Mouse (Mus musculus) embryonic facial prominence, embryonic 15.5 days (tissue): ENCODE results near the gene Tent5b. TPM values are rescaled to one million over a fixed set of nuclear protein-coding genes. Genes with fewer than 3 reads are reported as not detected.

Source experiments
- ATAC-seq: fragments of 200-750 bp; cut with Nextera tagmentation; 2 replicates; pipeline ENCODE4 v1.8.0; 2017; ENCODE audit warnings: low read depth, moderate TSS enrichment; ENCODE audit not compliant: insufficient number of reproducible peaks, low FRiP score, low TSS enrichment
- H3K27ac ChIP-seq: fragments of 300-500 bp; sonication (generic); replicated peaks from 2 replicates; pipeline ENCODE4 v1.5.1; 2015; ENCODE audit warnings: mild to moderate bottlenecking, inconsistent platforms
- H3K27me3 ChIP-seq: fragments of 300-500 bp; sonication (generic); 2 replicates; pipeline ENCODE4 v1.6.1; 2015; ENCODE audit warnings: inconsistent platforms
- H3K36me3 ChIP-seq: fragments of 300-500 bp; sonication (generic); 2 replicates; pipeline ENCODE4 v1.6.1; 2015; ENCODE audit warnings: mild to moderate bottlenecking, inconsistent platforms
- H3K4me1 ChIP-seq: fragments of 300-500 bp; sonication (generic); 2 replicates; pipeline ENCODE4 v1.6.1; 2015; ENCODE audit warnings: inconsistent platforms
- H3K4me2 ChIP-seq: fragments of 300-500 bp; sonication (generic); replicated peaks from 2 replicates; pipeline ENCODE4 v1.6.1; 2015; ENCODE audit warnings: mild to moderate bottlenecking, inconsistent platforms
- H3K4me3 ChIP-seq: fragments of 300-500 bp; sonication (generic); replicated peaks from 2 replicates; pipeline ENCODE4 v1.5.1; 2015; ENCODE audit warnings: mild to moderate bottlenecking, inconsistent platforms
- H3K9ac ChIP-seq: fragments of 300-500 bp; sonication (generic); 2 replicates; pipeline ENCODE4 v1.6.1; 2015; ENCODE audit warnings: inconsistent platforms
- H3K9me3 ChIP-seq: fragments of 300-500 bp; sonication (generic); replicated peaks from 2 replicates; pipeline ENCODE4 v1.6.1; 2016; ENCODE audit warnings: inconsistent platforms
- WGBS: fragments of 180-500 bp; shearing (Covaris S2); methylation state at CpG from one replicate; pipeline ENCODE4 v1.1.7; 2015; 5-methylcytosine and 5-hydroxymethylcytosine counted together
- polyA plus RNA-seq: library from polyadenylated mRNA; unstranded; fragments of >200 nt; fragmentation: Nextera tagmentation; extraction: Ambion mirVana; gene quantifications from 2 replicates; pipeline ENCODE4 v1.2.1, GENCODE M21; 2015

Gene Tent5b
- polyA plus RNA-seq, 1 experiment from 2014 or later = 11.2 TPM

DNA sequence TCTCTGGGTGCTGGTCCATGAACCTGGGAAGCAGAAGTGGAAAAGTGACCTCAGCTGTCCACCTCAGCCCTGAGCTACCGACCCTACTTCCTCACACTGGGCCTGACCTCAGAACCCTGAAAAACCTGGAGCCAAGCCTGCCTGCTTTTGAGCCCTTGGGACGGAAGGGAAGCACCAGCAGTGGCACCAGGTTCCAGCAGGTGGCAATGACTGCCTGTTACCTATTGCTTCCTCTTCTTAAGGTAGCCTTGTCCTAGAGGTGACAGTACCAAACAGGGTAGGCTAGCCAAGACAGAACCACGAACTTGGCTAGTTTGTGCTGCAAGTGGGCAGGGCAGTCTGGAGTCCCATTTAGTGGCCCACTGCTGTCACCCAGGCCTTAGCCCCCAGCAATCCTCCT, 52.8 kb downstream of the Tent5b start:
- Histone ChIP-seq H3K4me1 (no peaks in the 10 kb centered on the region), H3K36me3 (peaks cover 95% of the 10 kb centered on the region), H3K9ac (no peak overlapping the region), H3K27ac (no peak overlapping the region), H3K9me3 (no peaks in the 10 kb centered on the region), H3K27me3 (no peaks in the 10 kb centered on the region), H3K4me3 (no peak overlapping the region), H3K4me2 (no peak overlapping the region)
- no peak for ATAC-seq
- 85% methylated on average over 3 of the region's 3 CpGs for WGBS

DNA sequence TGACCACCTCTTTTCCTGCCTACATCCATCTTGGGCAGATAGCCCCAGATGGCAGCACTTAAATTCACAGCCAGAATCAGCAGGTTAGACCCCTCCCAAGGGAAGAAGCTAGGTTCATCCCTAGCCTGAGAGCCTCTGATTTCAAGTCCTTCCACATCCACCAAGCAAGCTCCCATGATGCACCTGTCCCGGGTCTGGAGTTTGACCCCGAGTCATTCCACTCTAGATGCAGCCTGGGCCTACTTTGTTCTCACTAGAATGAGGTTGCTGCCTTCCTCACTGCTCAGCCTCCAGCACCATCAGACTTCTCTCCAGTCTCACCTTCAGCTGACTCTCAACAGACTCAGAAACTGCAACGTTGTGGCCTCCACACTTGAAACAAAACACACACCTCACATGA, 56.1 kb downstream of the Tent5b start:
- no peak overlapping the region for H3K4me2 ChIP-seq
- no peak for ATAC-seq
- no peaks in the 10 kb centered on the region for H3K4me1 ChIP-seq
- no peaks in the 10 kb centered on the region for H3K27me3 ChIP-seq
- no peak overlapping the region for H3K9ac ChIP-seq
- WGBS = 88% methylated on average over 3 of the region's 3 CpGs
- H3K36me3 ChIP-seq = peaks cover 88% of the 10 kb centered on the region
- no peak overlapping the region for H3K27ac ChIP-seq
- H3K9me3 ChIP-seq = no peaks in the 10 kb centered on the region
- H3K4me3 ChIP-seq = no peak overlapping the region

DNA sequence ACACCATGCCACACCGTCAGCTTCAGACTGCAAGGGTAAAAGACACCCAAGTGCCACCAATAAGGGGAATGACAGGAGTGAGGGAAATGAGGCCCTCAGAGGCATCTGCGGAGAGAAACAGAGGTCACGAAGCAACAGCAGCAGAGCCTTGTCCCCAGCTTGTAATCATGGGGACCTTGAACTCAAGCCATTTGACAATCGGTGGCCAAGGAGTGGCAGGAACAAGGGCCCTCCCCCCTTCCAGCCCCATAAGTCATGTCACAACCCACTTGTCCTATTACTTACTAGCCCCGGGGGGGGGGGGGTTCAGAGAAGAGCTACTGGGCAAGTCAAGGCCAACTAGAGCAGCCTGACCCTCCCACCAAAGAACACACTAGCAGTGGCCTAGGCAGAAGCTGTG, 56.7 kb downstream of the Tent5b start:
- Histone ChIP-seq H3K9me3 (no peaks in the 10 kb centered on the region), H3K4me1 (no peaks in the 10 kb centered on the region), H3K4me3 (no peak overlapping the region), H3K36me3 (peaks cover 88% of the 10 kb centered on the region), H3K27ac (no peak overlapping the region), H3K4me2 (no peak overlapping the region), H3K27me3 (no peaks in the 10 kb centered on the region), H3K9ac (no peak overlapping the region)
- ATAC-seq = no peak
- WGBS = 92% methylated on average over 5 of the region's 5 CpGs

Other genes starting within 250 kb of the Tent5b start
- gene Map3k6, start 239.3 kb upstream of the Tent5b start, polyA plus RNA-seq = 17.4 and 20.6 TPM in 2 replicates
- gene Sytl1, start 217.0 kb upstream of the Tent5b start, polyA plus RNA-seq = 39.7 and 40.2 TPM in 2 replicates
- 79.1 and 87.8 TPM in 2 replicates for gene Tmem222, start 202.3 kb upstream of the Tent5b start, polyA plus RNA-seq
- 17.0 and 17.2 TPM in 2 replicates for gene Wdtc1, start 126.7 kb upstream of the Tent5b start, polyA plus RNA-seq
- gene Slc9a1, start 110.4 kb upstream of the Tent5b start, polyA plus RNA-seq = 11.0 and 11.2 TPM in 2 replicates
- gene Trnp1, start 18.4 kb downstream of the Tent5b start, polyA plus RNA-seq = 8.0 and 9.1 TPM in 2 replicates
- 25.4 and 30.2 TPM in 2 replicates for gene Kdf1, start 38.8 kb downstream of the Tent5b start, polyA plus RNA-seq
- 314 and 355 TPM in 2 replicates for gene Nudc, start 65.9 kb downstream of the Tent5b start, polyA plus RNA-seq
- gene Nr0b2, start 73.2 kb downstream of the Tent5b start, polyA plus RNA-seq = 0.15 TPM in 1 of 2 replicates, not detected in the other
- 7.1 and 7.7 TPM in 2 replicates for gene Gpatch3, start 94.6 kb downstream of the Tent5b start, polyA plus RNA-seq
- 19.2 and 24.9 TPM in 2 replicates for gene Gpn2, start 104.2 kb downstream of the Tent5b start, polyA plus RNA-seq
- 347 and 362 TPM in 2 replicates for gene Sfn, start 122.0 kb downstream of the Tent5b start, polyA plus RNA-seq
- 4.6 and 5.4 TPM in 2 replicates for gene Zdhhc18, start 170.0 kb downstream of the Tent5b start, polyA plus RNA-seq
- 16.2 and 17.6 TPM in 2 replicates for gene Pigv, start 192.5 kb downstream of the Tent5b start, polyA plus RNA-seq